Mouse (Mus musculus) right cerebral cortex, postnatal 36 days (tissue): ENCODE data around the gene Dido1.

Source experiments
- DNase-seq, 2 experiments: peaks; one replicate each; pipeline ENCODE4 v3.0.0; 2022; ENCODE audit warnings: low spot score in 2 of 2, mixed read lengths in 1 of 2

Dido1 gene

DNA sequence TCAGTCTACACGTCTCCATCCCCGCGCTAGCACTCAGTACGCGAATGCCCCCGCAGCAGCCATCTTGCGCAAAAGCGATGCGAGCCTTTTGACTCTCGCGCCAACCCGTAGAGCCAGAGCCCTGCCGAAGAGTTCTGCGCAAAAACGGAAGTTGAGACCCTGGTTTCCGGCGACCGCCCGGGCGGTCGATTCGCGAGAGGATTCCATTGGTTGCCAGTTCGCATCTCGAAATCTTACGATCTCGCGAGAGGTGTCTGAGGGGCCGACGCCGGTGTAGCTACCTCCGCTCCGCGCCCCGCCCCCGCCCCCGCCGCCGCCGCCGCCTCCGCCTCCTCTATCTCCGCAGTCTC lies at the start of gene Dido1, which contains the start of gene Gid8:
Gene Dido1 (minus strand): TSS at position 77 of the 350 bp plus-strand sequence.
Gene Gid8 (plus strand): TSS at position 195 of the 350 bp plus-strand sequence.
- DNase-seq = peak; percentile 92

DNA sequence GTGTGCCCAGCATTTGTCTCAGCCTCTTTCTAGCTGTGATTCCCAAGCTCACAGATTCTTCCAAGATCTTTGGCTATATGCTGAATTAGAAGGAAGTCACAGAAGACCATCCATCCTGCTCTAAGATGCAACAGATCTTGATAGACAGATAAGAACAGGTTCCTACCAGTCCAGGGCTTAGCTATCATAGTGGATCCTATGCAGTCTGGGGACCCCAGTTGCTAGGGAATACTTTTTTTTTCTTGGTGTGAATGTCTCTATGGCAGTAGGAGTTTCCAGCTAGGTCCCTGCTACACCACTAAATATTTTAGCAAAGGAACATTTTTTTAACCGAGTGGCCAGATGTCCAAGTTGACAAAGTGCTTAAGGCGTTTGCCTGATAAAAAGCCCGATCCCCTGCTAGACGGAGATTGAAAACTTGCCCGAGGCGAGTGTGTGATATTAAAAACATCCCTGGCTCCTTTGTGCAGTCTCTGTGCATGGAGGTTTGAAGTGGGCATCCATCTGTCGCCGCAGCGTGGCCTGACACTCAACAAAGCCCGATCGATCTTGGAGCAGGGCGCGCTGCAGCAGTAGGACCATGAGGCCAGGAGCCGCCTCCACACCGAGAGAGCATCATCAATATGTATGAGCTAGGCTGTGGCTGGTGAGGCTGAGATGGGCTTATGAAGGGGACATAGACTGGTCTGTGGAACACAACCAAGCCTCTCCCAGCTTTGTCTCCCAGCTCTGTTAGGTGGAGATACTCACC lies 48.9 kb upstream of the Dido1 start:
- no peak for DNase-seq

DNA sequence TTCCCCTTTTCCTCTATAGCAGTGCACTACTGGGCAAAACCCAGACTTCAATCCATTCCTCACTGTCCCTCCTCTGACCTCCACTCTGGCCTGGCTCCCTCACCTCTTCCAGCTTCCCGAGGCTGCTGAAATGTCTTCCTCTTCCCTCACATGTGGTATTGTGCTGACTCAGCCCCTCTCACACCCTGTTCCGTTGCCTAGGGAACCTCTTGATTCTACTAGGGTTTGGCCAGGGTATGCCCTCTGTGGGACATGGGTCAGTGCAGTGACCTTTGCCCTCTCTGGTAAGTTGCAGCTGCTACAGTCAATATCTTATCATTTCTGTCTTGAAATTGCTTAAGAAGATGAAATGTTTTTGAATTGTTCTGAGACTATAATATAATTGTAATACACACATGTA lies 47.0 kb upstream of the Dido1 start:
- DNase-seq = no peak

DNA sequence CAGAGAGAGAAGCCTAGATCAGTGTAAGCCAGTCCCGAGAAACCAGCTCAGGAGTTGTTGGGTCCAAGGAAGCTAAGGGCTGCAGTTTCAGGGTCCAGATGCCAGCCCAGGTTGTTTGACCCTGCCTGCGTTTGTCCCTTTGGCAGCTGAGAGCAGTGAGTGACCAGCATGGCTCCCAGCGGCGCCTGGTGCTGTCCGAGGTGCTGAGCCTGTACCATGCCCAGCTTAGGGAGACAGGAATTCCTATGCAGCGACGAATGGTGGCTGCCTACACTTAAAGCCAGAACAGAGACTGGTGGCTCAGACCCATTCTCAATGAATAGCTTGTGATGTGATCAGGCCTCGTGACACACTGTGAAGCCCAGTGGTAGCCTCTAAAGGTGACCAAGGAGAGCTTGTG lies 46.1 kb upstream of the Dido1 start:
- DNase-seq = no peak

DNA sequence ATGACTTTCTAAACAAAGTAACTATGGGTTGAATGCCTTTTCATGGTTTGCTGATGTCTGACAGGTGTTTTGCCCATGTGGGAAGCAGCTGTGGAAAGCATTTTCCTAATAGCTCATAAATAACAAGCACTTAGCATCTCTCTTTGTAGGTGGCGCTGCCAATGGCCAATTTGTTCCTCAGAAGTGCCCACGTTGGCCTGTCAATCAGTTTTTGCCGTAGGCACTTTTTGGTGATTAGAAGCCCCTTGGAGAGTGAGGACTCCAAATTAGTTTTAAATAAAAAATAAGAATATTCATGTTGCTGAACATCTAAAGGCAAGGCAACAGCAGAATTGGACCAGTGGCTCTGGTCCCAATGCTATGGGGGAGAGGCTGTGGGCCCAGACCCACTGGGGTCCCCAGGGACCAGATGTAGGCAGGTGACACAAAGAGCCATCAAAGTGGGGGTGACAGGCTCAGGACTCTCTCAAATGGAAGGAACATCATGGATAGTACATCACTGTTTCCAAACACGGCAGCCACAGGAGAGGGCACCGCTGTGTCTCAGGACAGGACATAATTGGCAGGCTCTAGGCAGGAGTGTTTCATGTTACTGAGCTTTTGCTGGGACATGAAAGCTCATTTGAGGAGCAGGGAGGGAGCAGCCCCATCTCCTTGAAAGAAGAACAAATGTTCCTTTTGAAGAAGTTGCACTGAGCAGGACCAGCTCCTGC lies 45.3 kb upstream of the Dido1 start:
- no peak for DNase-seq

DNA sequence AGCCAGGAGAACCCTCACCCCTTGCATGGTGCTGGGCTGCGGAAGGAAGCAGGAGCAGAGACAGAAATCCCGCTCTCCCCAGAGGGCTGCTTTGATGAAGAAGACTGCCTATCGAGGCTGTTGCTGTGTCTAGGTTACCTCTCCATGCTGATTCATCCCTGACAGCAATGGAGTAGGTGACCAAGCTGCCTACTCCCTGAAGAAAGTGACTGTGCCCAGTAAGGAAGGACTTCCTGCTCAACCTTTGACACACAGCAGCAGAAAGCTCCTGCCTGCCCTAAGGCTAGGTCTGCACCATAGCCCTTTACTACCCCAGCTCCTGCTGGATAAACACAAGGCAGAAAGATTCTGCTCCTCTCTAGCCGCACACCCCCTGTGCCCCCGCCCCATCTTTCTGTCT lies 39.1 kb upstream of the Dido1 start:
- DNase-seq = no peak

DNA sequence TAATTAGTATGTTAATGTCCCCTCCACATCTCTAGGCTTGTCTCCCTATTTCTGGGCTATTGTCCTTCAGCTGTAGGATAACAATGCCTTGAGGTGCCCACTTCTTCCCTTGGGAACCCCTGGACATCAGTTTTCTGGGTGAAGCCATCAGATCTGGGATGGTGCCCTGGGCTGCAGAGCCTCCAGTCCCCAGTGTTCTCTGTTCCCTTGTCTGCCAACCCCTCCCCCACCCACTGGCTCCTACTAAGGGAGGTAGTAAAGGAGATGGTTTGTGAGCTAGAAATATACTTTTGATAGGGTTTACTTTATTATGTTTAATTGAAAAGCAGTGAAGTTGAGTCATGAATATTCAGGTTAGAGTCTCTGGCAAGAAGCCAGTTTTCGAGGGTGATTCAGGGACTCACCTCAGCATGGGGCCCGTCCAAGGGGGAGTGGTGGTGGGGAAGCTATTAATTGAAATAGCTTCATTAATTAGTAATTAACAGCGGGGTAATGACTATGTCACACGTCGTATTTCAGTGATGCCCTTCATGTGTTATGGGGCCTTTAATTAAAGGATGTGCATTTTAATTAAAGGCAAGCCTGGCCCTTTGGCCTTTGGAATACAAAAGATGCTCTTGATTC lies 36.9 kb upstream of the Dido1 start:
- no peak for DNase-seq

DNA sequence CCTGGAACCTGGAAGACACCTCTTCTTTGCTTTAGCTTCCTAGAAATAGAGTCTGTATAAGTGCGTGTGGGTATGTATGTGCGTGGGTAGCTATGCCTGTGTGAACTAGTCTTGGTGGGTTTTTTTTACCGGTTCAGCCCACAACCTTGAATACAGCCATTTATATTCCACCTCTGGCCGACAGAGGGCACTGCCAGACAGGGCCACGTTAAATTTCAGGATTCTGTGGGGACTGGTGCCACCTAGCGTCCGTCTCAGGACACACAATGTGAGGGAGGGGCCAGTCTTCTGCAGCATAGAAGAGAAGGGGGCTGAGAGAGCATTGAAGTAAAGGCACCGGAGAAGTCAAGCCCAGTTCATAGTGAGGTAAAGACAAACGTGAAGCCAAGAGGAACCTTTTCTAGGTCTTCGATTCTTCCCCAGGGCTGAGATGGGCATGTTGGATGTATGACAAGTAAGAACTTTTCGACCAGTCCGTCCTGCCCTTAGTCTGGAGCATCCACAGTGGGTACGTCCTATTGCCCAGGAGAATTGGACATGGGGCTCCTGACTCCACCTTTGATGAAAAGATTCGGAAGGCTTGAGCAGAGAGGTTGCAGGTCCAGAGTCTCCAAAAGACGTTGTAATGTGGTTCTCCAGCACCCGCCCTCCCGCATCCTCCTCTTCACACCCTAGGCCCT lies 35.6 kb upstream of the Dido1 start:
- peak; percentile 70 to 77 for DNase-seq

DNA sequence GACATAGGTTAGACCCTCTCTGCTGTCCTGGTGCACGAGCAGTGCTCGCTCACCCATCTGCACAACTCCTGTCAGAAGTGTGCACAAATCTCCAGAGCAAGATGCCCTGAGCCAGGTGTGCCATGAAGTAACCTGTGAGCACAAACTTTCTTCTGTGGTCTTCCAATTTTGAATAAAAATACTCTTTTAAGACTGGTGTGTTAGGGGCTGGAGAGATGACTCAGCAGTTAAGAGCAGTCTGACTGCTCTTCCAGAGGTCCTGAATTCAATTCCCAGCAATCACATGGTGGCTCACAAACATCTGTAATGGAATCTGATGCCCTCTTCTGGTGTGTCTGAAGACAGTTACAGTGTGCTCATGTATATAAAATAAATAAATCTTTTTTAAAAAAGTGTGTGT lies 33.5 kb upstream of the Dido1 start:
- no peak for DNase-seq

DNA sequence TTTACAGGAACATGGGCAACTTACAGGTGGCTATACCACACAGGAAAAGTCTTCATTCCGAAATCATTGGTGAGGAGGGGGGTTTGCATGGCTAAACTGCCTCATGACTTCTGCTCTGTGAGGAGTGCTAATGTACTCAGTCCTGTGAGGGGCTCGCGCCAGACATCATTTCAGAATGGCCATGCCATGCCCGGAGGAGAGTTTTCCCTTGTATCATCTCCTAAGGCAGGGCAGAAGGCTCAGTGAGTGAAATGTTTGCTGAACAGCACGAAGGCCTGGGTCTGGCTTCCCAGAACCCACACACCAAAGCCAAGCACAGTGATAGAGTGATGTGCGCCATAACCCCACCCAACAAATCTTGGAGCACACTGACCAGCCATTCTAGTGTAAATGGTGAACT lies 33.0 kb upstream of the Dido1 start:
- no peak for DNase-seq

DNA sequence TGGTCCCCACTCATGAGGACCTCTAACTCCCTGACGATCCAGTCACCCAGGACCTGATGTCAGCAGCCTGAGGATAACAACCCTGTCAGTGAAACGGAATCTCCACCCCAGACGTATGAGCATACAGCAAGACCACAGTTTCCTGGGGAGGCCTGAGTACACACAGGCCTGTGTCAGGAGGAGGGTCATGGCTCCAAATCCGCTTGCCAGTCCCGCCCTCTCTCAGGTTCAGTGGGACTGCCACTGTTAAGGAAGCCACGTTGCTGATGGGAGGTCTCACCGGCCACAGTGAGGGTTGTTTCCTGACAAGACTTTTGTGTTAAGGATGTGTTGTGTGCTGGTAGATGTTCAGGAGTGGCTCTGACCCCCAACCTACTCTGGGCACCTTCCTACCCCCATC lies 31.6 kb upstream of the Dido1 start:
- no peak for DNase-seq

DNA sequence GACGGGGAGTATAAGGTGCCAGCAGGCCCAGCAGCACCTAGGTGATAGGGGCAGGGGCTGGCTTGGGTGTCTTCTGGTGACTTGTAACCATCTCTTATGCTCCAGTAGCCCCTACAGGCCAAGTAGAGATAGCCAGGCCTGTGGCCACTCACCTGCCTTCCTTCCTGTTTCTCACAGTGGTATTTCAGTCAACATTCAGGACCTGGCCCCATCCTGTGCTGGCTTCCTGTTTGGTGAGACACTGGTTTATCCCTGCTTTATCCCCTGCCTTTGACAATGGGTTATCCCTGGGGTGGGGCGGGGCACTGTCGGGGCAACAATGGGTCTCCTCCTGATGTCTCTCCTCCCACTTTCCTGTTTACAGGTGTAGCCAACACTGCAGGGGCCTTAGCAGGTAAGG lies 30.6 kb upstream of the Dido1 start:
- no peak for DNase-seq

DNA sequence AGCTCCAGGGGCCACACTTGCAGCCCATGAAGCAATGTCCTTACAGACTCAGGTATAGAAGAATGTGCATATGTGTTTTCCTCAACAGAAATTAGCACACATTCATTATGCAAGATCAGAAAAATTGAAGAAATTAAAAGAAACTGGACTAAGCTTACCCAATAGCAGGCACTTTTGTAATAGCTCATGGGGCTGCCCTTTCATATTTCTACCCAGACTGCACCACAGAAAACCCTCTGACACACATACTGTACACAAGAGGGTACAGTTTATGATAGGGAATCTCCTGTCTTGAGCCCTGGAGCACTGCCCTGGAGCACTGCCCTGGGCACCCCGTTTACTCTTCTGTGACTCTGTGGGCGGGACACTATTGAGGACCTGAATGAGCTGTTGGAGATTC lies 28.2 kb upstream of the Dido1 start:
- DNase-seq = no peak

DNA sequence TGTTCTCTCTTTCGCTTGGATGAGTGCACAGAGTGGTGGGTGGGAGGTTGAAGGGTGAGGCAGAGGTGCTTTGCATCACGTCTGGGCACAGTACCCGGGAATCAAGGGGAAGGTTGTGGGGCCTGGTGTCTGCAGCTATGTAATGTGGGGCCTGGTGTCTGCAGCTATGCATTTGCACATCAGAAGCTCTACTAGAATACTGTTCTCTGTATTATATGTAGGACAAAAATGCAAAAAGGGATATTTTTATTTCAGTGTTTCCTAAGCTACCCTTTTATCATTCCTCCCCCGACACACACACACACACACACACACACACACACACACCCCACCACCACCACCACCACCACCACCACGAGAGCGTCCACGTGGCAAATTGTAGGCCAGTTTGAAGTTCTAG lies 25.4 kb upstream of the Dido1 start:
- DNase-seq = no peak

DNA sequence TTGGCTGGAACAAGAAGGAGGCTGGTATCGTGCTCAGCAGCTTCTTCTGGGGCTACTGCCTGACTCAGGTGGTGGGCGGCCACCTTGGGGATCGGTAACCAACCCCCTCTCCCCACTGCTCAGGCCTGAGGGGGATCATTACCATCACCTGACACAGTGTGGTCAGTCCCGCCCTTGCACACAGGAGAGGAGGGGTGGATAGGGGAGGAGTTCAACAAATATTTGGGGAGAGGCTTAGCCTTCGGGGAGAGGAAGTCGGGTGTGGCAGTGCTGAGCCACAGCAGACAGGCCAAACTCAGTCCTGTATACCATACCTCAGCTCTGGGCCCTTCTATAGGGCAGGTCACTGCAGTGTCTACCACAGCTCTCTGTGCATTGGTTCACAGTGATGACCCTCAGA lies 22.2 kb upstream of the Dido1 start:
- no peak for DNase-seq

DNA sequence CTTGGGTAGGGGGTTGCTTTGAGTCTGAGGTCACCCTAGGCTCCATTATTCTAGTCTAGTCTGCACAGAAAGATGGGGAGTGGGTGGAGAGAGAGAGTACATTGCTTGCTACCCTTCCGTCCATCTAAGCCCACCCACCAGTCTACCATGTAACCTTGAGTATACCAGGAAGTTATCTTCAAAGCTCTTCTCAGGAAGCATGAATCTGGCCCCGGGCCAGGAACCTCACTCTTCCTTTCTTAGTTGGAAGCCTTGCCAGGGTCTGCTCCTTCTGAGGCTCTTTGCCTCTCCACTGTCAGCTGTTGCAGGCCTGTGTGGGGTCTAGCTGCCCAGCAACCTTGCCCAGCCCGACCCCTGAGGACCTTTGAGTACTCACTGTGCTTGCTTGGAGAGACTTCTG lies 21.2 kb upstream of the Dido1 start:
- no peak for DNase-seq

DNA sequence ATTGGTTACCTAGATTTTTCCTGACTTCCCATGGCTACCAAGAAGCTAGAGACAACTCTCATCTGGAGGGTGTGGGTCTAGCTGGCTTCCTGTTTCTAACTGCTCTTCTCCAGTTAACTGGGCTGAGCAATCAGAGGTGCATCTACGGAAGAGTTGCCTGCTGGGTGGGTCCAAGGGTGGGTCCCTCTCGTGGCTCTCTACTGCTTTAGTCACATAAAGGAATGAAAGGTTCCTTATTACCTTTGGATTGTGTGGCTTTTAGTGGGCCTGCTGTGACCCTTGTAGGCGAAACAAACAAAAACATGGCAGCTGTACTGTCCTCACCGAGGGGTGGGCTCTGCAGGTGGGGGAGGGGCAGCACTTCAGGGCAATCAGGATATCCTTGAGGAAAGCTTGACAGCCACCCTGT lies 17.8 kb upstream of the Dido1 start:
- DNase-seq = no peak

DNA sequence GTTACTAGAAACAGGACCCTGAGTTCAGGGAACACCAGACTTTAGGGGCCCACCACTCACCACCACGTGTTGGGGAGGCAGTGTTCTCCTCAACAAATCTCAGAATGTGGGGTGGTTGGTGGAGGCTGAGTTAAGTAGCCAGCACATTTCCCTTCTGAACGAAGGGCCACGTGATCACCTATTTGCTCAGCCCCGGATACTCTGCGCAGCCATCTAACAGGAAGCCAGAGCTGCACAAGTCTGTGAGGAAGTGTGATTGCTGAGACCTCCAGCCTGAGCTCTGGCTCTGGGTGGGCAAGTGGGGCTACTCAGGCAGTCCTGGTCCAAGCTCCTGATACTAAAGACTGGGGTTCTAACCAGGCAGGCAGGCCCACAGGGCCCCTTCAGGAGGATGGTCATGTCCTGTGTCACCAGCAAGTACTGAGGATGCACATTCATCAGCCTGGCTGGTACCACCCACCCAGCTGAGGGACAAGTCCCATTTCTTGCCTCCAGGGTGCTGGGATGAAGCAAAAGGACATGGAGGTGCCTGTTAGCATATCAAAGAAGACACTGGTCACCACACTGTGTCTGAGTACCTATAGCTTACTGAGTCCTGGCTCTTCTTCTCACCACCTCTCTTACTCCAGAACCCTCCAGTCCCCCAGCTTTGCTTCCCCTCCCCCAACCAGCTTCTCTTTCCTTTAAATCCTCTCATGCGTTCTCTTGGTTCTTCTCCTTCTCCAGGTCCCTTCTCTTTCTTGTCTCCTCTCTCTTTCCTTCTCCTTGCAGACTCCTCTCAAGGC lies 17.1 kb upstream of the Dido1 start:
- DNase-seq = no peak

DNA sequence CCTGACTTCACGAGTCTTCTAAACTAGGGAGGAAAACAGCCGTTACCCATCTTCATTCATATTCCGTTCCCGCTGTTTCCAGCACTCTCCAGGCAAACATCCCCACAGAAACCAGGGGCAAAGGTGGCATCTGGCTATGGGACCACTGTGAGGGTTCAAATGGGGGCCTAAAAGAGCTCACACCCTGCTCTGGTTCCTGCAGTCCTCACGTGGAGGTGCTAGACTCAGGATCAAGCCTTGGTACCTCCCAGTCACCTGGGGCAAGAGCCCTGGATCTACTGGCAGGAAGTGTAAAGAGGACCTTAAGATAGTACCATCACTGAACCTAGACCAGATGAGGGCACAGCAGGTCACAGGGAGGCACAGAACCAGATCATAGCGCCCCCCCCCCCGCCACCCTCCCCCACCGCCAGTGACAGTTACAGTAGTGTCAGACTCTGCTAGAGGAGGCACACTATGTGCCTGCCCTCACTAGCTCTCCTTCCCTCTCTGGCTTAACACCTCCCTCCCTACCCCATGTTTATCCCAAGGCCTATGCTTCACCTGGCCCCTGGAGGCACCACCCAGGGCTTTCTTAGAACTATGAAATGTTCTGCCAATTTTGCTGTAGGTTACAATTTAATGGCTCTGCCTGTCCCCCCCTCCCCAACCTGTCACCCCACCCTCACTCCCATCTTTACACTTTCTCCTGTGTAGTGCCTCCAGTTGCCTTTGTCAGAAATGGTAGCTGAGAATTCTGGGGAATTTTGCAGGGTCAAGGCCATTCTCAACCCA lies 16.2 kb upstream of the Dido1 start:
- no peak for DNase-seq

DNA sequence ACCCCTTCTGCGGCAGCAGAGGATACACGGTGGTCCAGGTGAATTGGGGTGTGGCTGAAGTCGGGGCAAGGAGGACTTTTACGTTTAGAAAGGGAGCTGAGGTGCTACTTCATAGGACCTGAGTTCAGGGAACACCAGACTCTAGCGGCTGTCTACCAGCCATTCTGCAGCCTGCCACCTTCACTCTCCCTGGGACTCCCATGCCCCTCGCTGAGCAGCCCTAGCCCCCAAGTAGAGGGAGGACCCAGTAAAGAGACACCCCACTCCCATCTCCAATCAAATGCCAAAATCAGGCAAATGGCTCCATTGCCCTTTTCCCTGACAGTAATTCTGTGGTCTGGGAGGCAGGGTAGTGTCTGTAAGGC lies 15.6 kb upstream of the Dido1 start:
- DNase-seq = no peak
